Mouse (Mus musculus) frontal cortex, postnatal 14 days (tissue): ENCODE measurements around the gene Gpd1l.

Source experiments
- DNase-seq, 2 experiments: peaks; one replicate each; pipeline ENCODE4 v3.0.0; 2022; ENCODE audit warnings: low spot score in 2 of 2

The Gpd1l gene

GRCm38 (mm10) chr9:114851419-114852190 is 82.2 kb downstream of the Gpd1l start:
- no peak for DNase-seq
